Mouse (Mus musculus) liver, embryonic 14.5 days (tissue): ENCODE measurements around the gene Ehbp1.

Experiments used
- CTCF ChIP-seq: IDR thresholded peaks from 2 replicates; pipeline ENCODE4 v1.5.1; 2016; ENCODE audit warnings: antibody characterized with exemption, low read depth, control low read depth
- EP300 ChIP-seq: IDR thresholded peaks from 2 replicates; pipeline ENCODE4 v1.6.1; 2016; ENCODE audit warnings: antibody characterized with exemption, low read depth

DNA sequence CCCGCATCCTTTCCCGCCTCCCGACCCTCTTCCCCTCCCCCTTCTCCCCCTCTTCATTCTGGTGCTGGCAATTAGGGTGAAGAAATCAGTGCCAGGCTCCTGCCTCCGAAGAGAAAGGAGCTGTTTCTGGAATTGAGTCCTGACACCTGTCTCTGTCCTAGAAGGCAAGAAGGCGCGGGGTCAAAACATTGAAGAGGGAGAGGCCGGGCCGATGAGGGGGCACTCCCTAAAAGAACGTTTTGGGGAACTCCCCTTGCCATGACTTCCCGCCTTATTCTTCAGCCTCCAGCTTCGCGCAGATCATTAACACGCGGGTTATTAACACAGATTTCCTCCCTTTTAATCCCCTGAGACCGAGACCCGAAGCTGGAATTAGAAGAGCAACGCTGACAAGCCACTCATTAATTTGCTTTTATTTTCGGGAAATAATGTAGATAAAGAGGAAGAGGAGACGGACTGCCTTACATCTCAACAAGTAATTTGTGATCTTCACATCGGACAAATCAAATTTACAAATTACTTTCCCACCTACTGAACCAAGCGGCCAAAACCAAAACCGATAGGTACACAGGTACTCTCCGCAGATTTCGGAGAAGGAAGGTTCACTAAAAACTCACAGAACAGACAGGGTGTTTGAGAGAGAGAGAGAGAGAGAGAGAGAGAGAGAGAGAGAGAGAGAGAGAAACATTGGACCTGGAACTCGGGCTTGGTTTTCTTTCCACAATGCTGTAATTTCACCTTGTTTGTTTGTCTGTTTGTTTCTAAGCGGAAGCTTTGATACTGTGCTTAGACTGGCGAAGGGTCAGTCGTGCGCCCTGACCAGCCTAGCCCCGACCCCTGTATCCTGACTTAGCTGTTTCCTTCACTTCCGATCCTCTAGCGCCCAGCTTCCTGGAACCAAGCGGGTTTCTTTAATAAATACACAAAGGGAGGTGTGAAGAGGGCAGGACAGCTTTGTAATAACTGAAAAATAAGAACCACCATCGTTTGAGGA, 347.4 kb downstream of the Ehbp1 start:
- TF ChIP-seq CTCF (no peak), EP300 (no peak)
